Mouse (Mus musculus): Measurements from ENCODE around the gene Fam111a. TPM values are rescaled to one million over a fixed set of nuclear protein-coding genes. Genes with fewer than 3 reads are reported as not detected.

The Fam111a gene
- total and polyA plus RNA-seq, 3 experiments = 47.6 to 103 (median 92.6) TPM

GRCm38 (mm10) chr19:12571687-12572086, 26.1 kb downstream of the Fam111a start:
- dilution Hi-C loops (cut with MboI; ENCODE audit: extremely low pct_ligation_motif_present, extremely low pct_unique_long_range_greater_than_20kb, low sequenced_read_pairs) (no loop called here), in situ Hi-C loops (cut with MboI; ENCODE audit: low pct_ligation_motif_present, low pct_unique_long_range_greater_than_20kb, low sequenced_read_pairs) (loop anchor here (10.0 kb wide), 2 partner anchors 233 to 557 kb away; no protein-coding TSS in a partner anchor)
- Histone ChIP-seq H3K27ac (ENCODE audit: insufficient read depth, low read depth) (peak overlapping the region; percentile 83), H3K9me3 (replicated peaks; ENCODE audit: low read length) (no peaks in the 10 kb centered on the region), H3K36me3 (replicated peaks in 1 of 2; ENCODE audit: control insufficient read depth in 1 of 2, insufficient read depth in 1 of 2, low read length in 1 of 2) (peaks cover 0 to 6% of the 10 kb centered on the region in 2 experiments), H3K4me1 (ENCODE audit: control insufficient read depth in 1 of 2, insufficient read depth in 2 of 2) (peaks cover 12 to 46% of the 10 kb centered on the region in 2 experiments), H3K4me3 (replicated peaks in 1 of 3; ENCODE audit: low read depth in 2 of 3, low read length in 2 of 3, poor library complexity in 1 of 3) (no peak overlapping the region), H3K27me3 (replicated peaks) (no peaks in the 10 kb centered on the region), H3K79me2 (replicated peaks; ENCODE audit: control insufficient read depth, extremely low read depth, insufficient read depth, poor library complexity, severe bottlenecking) (peaks cover 55% of the 10 kb centered on the region), H3K9ac (ENCODE audit: insufficient read depth, low read depth) (peak overlapping the region; percentile 34), H3K4me2 (ENCODE audit: insufficient read depth, low read depth, poor library complexity, severe bottlenecking) (peak overlapping the region; percentile 86; the same call in 1 of the 2 replicates)
- no peak for DNase-seq (ENCODE audit: extremely low read depth)
- TF ChIP-seq TCF12 (IDR thresholded peaks at IDR 0.05; ENCODE audit: low read depth, low read length) = peak; percentile 34; the same call in 1 of the 2 replicates
- no peak for TF ChIP-seq RAD21 (IDR thresholded peaks at IDR 0.05; ENCODE audit: low read depth, low read length)
- no peak for TF ChIP-seq JUND (conservative IDR thresholded peaks at IDR 0.05; ENCODE audit: low read depth, low read length)
- TF ChIP-seq MXI1 (IDR thresholded peaks at IDR 0.05; ENCODE audit: low read depth, low read length) = peak; percentile 88; the same call in 1 of the 2 replicates
- TF ChIP-seq IRF4 (IDR thresholded peaks at IDR 0.05; ENCODE audit: low read depth, low read length) = peak; percentile 68; the same call in 1 of the 2 replicates
- TF ChIP-seq SIN3A (IDR thresholded peaks at IDR 0.05; ENCODE audit: low read length) = peak; percentile 79
- TF ChIP-seq ETS1 (conservative IDR thresholded peaks at IDR 0.05; ENCODE audit: low read depth, low read length) = peak; percentile 97
- no peak for TF ChIP-seq ZNF384 (IDR thresholded peaks at IDR 0.05; ENCODE audit: low read depth, low read length)
- no peak for TF ChIP-seq CHD1 (IDR thresholded peaks at IDR 0.05; ENCODE audit: low read depth, low read length)
- TF ChIP-seq MAX (IDR thresholded peaks at IDR 0.05; ENCODE audit: low read length) = peak; percentile 22; the same call in 1 of the 2 replicates
- TF ChIP-seq MAFK (IDR thresholded peaks at IDR 0.05; ENCODE audit: insufficient replicate concordance, low read length) = no peak
- TF ChIP-seq POLR2A (IDR thresholded peaks at IDR 0.05; ENCODE audit: low read depth, low read length) = no peak
- no peak for TF ChIP-seq USF2 (conservative IDR thresholded peaks at IDR 0.05; ENCODE audit: low read depth, low read length)
- peak; percentile 72 for TF ChIP-seq EP300 (IDR thresholded peaks at IDR 0.05; ENCODE audit: low read length)
- peak; percentile 92 for TF ChIP-seq BHLHE40 (IDR thresholded peaks at IDR 0.05; ENCODE audit: low read depth, low read length)
- TF ChIP-seq RCOR1 (conservative IDR thresholded peaks at IDR 0.05; ENCODE audit: low read depth, low read length) = no peak
- TF ChIP-seq GABPA (IDR thresholded peaks at IDR 0.05; ENCODE audit: insufficient replicate concordance, low read depth, low read length) = no peak
- TF ChIP-seq MYC (IDR thresholded peaks at IDR 0.05; ENCODE audit: low read depth, low read length) = peak; percentile 48; the same call in 1 of the 2 replicates

DNA sequence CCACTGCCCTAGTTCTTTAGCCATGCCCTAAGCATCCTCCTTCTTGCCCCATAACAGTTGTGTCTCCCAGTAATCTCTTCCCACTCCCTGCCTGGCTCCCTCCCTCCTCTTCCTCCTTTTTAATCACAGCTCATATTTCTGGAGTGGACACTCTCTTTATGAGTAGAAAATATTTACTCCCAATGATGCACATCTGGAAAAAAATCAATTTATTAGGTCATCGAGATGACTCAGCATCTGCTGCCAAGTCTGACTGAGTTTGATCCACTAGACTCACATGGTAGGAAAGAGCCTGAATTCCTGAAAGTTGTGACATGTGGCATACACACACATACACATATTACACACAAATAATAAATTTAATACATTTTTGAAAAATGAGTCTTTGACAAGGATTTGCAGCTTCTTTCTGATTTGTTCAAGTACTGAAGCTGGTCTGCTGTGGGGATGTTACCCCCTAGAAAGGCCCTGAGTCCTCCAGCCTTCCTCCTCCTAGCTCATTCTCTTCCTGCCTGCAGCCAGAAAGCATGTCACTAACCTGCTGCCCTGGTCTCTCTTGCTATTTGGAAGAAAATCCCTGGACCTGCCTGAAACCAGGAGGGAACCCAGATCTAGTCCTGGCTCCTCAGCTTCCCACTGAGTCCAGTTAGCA, 27.2 kb downstream of the Fam111a start:
- Histone ChIP-seq H3K4me2 (ENCODE audit: insufficient read depth, low read depth, poor library complexity, severe bottlenecking) (peak overlapping the region; percentile 86), H3K27ac (ENCODE audit: insufficient read depth, low read depth) (peak overlapping the region; percentile 83), H3K27me3 (replicated peaks) (no peaks in the 10 kb centered on the region), H3K9me3 (replicated peaks; ENCODE audit: low read length) (no peaks in the 10 kb centered on the region), H3K36me3 (replicated peaks in 1 of 2; ENCODE audit: control insufficient read depth in 1 of 2, insufficient read depth in 1 of 2, low read length in 1 of 2) (peaks cover 8 to 16% of the 10 kb centered on the region in 2 experiments), H3K4me3 (replicated peaks in 1 of 3; ENCODE audit: low read depth in 2 of 3, low read length in 2 of 3, poor library complexity in 1 of 3) (peak overlapping the region; percentile 29 to 77 (median 37)), H3K9ac (ENCODE audit: insufficient read depth, low read depth) (peak overlapping the region; percentile 34), H3K79me2 (replicated peaks; ENCODE audit: control insufficient read depth, extremely low read depth, insufficient read depth, poor library complexity, severe bottlenecking) (peaks cover 66% of the 10 kb centered on the region), H3K4me1 (ENCODE audit: control insufficient read depth in 1 of 2, insufficient read depth in 2 of 2) (peaks cover 16 to 54% of the 10 kb centered on the region in 2 experiments)
- TF ChIP-seq MAFK (IDR thresholded peaks at IDR 0.05; ENCODE audit: insufficient replicate concordance, low read length) (peak; percentile 63; the same call in 1 of the 2 replicates), CHD1 (IDR thresholded peaks at IDR 0.05; ENCODE audit: low read depth, low read length) (peak; percentile 29; the same call in 1 of the 2 replicates), POLR2A (IDR thresholded peaks at IDR 0.05; ENCODE audit: low read depth, low read length) (peak; percentile 35; the same call in 1 of the 2 replicates), JUND (conservative IDR thresholded peaks at IDR 0.05; ENCODE audit: low read depth, low read length) (no peak)
- dilution Hi-C loops (cut with MboI; ENCODE audit: extremely low pct_ligation_motif_present, extremely low pct_unique_long_range_greater_than_20kb, low sequenced_read_pairs) = no loop called here
- DNase-seq (ENCODE audit: extremely low read depth) = no peak
- in situ Hi-C loops (cut with MboI; ENCODE audit: low pct_ligation_motif_present, low pct_unique_long_range_greater_than_20kb, low sequenced_read_pairs) = loop anchor here (10.0 kb wide), 2 partner anchors 232 to 558 kb away; no protein-coding TSS in a partner anchor
